Mouse (Mus musculus): ENCODE results near the gene Tusc2.

DNA sequence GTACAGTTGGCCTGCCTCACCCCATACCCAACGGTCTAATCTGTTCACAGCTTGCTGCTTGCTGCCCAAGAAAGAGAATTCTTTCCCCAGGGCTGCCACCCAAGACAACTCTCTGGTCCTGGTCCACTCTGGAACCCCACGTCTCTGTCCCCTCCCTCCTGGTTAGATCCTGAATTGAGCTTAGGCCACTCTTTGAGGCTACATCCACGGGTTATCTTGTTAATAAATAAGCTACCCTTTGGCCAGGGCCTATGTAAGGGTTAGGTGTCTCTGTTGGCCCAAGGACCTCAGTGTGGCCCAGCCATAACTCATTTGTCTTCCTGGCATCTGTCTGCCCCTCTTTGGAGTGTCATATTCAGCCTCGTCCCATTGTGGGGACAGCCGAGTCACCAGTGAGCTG, 35.3 kb downstream of the Tusc2 start:
- no peak for TF ChIP-seq POLR2A (IDR thresholded peaks at IDR 0.05; ENCODE audit: insufficient read depth, low read length)
- no peak for TF ChIP-seq CTCF (IDR thresholded peaks at IDR 0.05; ENCODE audit: low read depth, low read length)
- TF ChIP-seq EP300 (IDR thresholded peaks at IDR 0.05; ENCODE audit: insufficient read depth, low read depth, low read length) = no peak
